Mouse (Mus musculus) heart, embryonic 14.5 days (tissue): Measurements from ENCODE around the gene Tor4a. TPM values are rescaled to one million over a fixed set of nuclear protein-coding genes. Genes with fewer than 3 reads are reported as not detected.

ENCODE experiments used
- ATAC-seq: fragments of 200-750 bp; cut with Nextera tagmentation; 2 replicates; pipeline ENCODE4 v1.8.0; 2017; ENCODE audit warnings: low read depth, moderate TSS enrichment; ENCODE audit not compliant: insufficient number of reproducible peaks, insufficient read depth, low FRiP score
- H3K27ac ChIP-seq, 2 experiments: fragments of 200-500 bp in 1 of 2; fragments of 300-500 bp in 1 of 2; sonication (generic) in 1 of 2; replicated peaks in 1 of 2; 2 replicates each; pipeline ENCODE4 v1.5.1; 2012 to 2014; ENCODE audit warnings: low read depth in 2 of 2, low read length in 2 of 2, control low read depth in 1 of 2, mild to moderate bottlenecking in 1 of 2, mixed read lengths in 1 of 2; ENCODE audit not compliant: control insufficient read depth in 1 of 2, insufficient read depth in 1 of 2
- H3K27me3 ChIP-seq: fragments of 300-500 bp; sonication (generic); 2 replicates; pipeline ENCODE4 v1.6.1; 2014; ENCODE audit warnings: mild to moderate bottlenecking, low read length, control low read depth; ENCODE audit not compliant: control insufficient read depth, insufficient read depth
- H3K36me3 ChIP-seq: fragments of 300-500 bp; sonication (generic); 2 replicates; pipeline ENCODE4 v1.6.1; 2014; ENCODE audit warnings: mild to moderate bottlenecking, control low read depth, low read length, mixed read lengths; ENCODE audit not compliant: control insufficient read depth, insufficient read depth
- H3K4me1 ChIP-seq, 2 experiments: fragments of 200-500 bp in 1 of 2; fragments of 300-500 bp in 1 of 2; sonication (generic) in 1 of 2; 2 replicates each; pipeline ENCODE4 v1.6.1; 2012 to 2014; ENCODE audit warnings: low read length in 2 of 2, control low read depth in 1 of 2, mixed read lengths in 1 of 2; ENCODE audit not compliant: control insufficient read depth in 2 of 2, insufficient read depth in 2 of 2
- H3K4me2 ChIP-seq: fragments of 300-500 bp; sonication (generic); 2 replicates; pipeline ENCODE4 v1.6.1; 2014; ENCODE audit warnings: mild to moderate bottlenecking, low read length
- H3K4me3 ChIP-seq, 2 experiments: fragments of 200-500 bp in 1 of 2; fragments of 300-500 bp in 1 of 2; sonication (generic) in 1 of 2; 2 replicates each; pipeline ENCODE4 v1.5.1; 2012 to 2014; ENCODE audit warnings: low read length in 2 of 2, mild to moderate bottlenecking in 2 of 2, control low read depth in 1 of 2, low read depth in 1 of 2, moderate library complexity in 1 of 2; ENCODE audit not compliant: control insufficient read depth in 1 of 2, insufficient read depth in 1 of 2
- H3K9ac ChIP-seq: fragments of 300-500 bp; sonication (generic); 2 replicates; pipeline ENCODE4 v1.6.1; 2014; ENCODE audit warnings: mild to moderate bottlenecking, low read length
- H3K9me3 ChIP-seq: fragments of 300-500 bp; sonication (generic); 2 replicates; pipeline ENCODE4 v1.6.1; 2016; ENCODE audit warnings: low read length, control low read depth; ENCODE audit not compliant: control insufficient read depth
- WGBS: fragments of 180-500 bp; shearing (Covaris S2); extraction: QIAGEN DNeasy Blood & Tissue Kit; methylation state at CpG from one replicate; pipeline ENCODE4 v1.1.7; 2014; 5-methylcytosine and 5-hydroxymethylcytosine counted together
- polyA plus RNA-seq: library from polyadenylated mRNA; unstranded; fragments of >200 nt; fragmentation: Nextera tagmentation; extraction: Ambion mirVana; gene quantifications from 2 replicates; pipeline ENCODE4 v1.2.1, GENCODE M21; 2014

The Tor4a gene
- polyA plus RNA-seq, 1 experiment from 2014 or later: 8.0 TPM

DNA sequence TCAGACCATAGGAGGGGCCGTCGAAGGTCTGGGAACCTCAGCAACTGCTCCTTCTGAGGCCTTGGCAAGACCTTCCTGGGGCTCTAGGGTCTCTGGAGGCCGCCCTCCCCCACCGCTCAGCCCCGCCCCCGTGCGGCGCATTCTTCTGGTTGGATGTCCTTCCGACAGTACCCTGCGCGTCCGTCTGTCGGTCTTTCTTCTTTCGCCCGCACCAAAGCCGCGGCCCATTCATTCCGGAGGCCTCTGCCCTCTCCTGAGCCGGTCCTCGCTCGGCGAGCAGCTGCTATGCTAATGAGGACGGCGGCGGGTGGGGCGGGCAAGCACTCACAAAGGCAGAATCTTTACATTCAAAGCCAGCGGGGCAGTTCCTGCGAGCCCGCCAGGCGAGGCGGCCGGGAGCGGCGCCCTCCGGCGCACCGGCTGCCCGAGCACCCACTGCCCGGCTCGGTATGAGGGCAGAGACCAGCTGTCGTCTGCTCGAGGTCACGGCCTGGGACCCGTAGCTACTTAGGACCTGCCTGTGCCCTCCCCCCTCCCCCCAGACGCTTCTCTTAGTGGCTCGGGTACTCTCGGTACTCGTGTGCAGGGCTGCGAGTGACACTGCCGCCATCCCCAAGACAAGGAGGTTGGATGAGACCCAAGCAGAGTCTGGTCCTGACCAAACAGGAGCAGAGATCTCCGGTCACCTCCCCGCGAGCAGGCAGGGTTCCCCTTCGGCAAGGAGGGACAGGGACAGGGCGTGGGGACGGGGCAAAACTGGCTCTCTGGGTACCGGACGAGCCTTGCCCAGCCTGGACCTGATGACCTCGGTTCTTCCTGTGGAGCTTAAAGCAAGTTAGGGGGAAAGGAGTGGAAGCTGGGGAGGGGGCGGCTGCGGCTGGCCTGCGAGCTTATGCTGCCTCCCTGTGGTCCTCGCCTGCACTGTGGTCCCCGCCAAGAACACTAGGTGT, 10.8 kb downstream of the Tor4a start:
- H3K27me3 ChIP-seq: peaks cover 26% of the 10 kb centered on the region
- peak overlapping the region; percentile 0 to 63; a peak in 3 of 4 replicates for H3K27ac ChIP-seq
- H3K9ac ChIP-seq: peak overlapping the region; percentile 78
- no peaks in the 10 kb centered on the region; the same call in 1 of the 2 replicates for H3K36me3 ChIP-seq
- peak overlapping the region; percentile 47 to 51 for H3K4me3 ChIP-seq
- H3K4me2 ChIP-seq: peak overlapping the region; percentile 97
- peak; percentile 63 for ATAC-seq
- no peaks in the 10 kb centered on the region for H3K9me3 ChIP-seq
- peaks cover 2 to 9% of the 10 kb centered on the region in 2 experiments; a peak in 2 of 4 replicates for H3K4me1 ChIP-seq
- 2% methylated on average over 59 of the region's 64 CpGs for WGBS

DNA sequence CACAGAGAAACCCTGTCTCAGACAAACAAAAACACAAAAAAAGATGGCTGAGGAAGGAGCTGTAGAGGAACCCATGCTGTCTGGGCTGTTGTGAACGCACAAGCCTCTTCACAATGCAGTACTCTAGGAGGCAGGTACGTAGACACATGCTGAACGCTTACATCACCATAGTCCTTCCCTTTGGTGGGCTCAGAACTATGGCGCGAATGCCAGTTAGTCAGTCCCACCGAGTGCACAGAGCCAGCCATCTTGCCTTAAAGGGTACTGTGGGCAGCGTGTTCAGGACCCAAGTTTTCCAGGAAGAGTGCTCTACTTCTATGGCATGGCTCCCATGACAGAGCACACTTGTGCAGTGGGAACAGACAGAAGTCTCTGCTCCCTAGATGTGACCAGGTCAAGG, 12.2 kb downstream of the Tor4a start:
- ATAC-seq: no peak
- Histone ChIP-seq H3K36me3 (no peaks in the 10 kb centered on the region; the same call in 1 of the 2 replicates), H3K9ac (no peak overlapping the region), H3K9me3 (no peaks in the 10 kb centered on the region), H3K27ac (no peak overlapping the region), H3K4me2 (no peak overlapping the region), H3K27me3 (peaks cover 33% of the 10 kb centered on the region), H3K4me3 (no peak overlapping the region), H3K4me1 (peaks cover 6 to 12% of the 10 kb centered on the region in 2 experiments; a peak in 2 of 4 replicates)
- whole genome bisulfite sequencing: 91% methylated on average over 7 of the region's 7 CpGs

DNA sequence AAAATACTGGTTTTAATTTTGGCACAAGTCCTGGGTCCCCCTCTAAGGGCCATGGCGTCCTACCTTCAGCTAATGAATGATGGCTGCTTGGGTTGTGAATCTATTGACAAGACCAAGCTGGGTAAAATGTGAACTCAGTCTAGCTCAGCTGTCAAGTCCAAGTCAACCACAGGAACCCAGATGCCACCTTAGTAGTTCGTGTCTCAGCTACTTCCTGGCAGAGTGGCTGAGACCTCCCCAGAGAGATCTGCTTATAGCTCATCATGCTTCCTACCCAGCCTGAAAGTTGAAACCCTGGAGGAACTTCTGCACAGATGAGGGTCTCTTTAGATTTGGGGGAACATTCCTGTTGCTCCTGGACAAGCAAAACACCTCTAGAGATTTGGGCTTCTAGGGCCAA, 13.3 kb downstream of the Tor4a start:
- Histone ChIP-seq H3K4me1 (peaks cover 12 to 17% of the 10 kb centered on the region in 2 experiments; a peak in 3 of 4 replicates), H3K9me3 (no peaks in the 10 kb centered on the region), H3K36me3 (no peaks in the 10 kb centered on the region; the same call in 1 of the 2 replicates), H3K27me3 (peaks cover 42% of the 10 kb centered on the region), H3K4me2 (peak overlapping the region; percentile 95), H3K4me3 (no peak overlapping the region; a peak in 1 of 4 replicates), H3K9ac (0 out of 2 replicates have a peak overlapping the region, but pooled peaks have one; percentile 23), H3K27ac (no peak overlapping the region)
- WGBS: 64% methylated on average over 2 of the region's 2 CpGs
- no peak for ATAC-seq

DNA sequence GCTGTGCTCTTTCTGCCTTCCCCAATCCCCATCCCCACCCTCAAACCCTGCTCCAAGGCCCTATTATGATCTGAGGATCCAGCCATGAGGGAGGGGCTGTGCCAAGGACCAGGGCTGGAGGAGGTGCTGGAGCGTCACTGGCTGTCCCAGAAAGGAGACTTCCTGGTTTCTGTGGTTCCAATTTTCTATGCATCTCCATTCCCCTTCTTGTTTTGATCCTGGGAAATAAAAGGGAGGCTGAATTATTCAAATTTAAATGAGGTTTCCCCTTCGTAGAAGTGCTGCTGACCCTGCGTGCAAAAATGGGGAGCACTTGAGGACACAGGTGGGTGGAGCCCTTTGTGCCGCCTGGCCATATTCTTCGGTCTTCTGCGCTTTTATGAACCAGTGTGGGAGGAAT, 14.0 kb downstream of the Tor4a start:
- WGBS: 31% methylated on average over 6 of the region's 6 CpGs
- no peak for ATAC-seq
- Histone ChIP-seq H3K27ac (no peak overlapping the region), H3K9me3 (no peaks in the 10 kb centered on the region), H3K9ac (peak overlapping the region; percentile 82; the same call in 1 of the 2 replicates), H3K4me1 (peaks cover 19 to 24% of the 10 kb centered on the region in 2 experiments), H3K4me3 (peak overlapping the region; percentile 17 to 64), H3K36me3 (no peaks in the 10 kb centered on the region; the same call in 1 of the 2 replicates), H3K27me3 (peaks cover 47% of the 10 kb centered on the region), H3K4me2 (peak overlapping the region; percentile 95)

DNA sequence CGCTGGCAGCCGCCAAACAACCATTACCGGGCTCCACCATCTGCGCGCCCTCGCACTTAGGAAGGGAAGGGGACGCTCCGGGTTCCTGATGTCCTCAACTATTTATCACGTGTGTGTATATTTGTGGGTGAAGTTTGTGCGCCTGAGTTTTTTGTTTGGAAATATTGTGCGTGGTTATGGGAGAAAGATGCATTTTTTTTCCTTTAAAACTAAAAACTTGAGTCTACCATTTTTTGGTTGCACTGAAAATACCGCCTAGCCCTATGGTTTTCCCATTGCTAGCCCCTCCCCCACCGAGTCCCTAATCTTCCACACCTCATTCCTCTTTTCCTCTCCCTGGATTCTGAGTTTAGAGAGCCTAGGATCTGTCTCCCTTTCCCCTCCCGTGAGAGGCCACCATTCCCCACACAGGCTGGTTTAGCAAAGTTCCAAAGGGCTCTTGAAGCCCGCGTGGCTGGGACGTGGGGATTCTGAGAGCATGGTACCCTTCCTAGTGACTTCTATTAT, 14.7 kb downstream of the Tor4a start:
- Histone ChIP-seq H3K9ac (peak overlapping the region; percentile 82), H3K4me1 (peaks cover 24 to 31% of the 10 kb centered on the region in 2 experiments), H3K4me2 (peak overlapping the region; percentile 95), H3K27me3 (peaks cover 47% of the 10 kb centered on the region), H3K36me3 (no peaks in the 10 kb centered on the region; the same call in 1 of the 2 replicates), H3K9me3 (no peaks in the 10 kb centered on the region), H3K27ac (peak overlapping the region in 1 of 2 experiments; percentile 82; a peak in 2 of 4 replicates), H3K4me3 (peak overlapping the region; percentile 54 to 64)
- under 1% methylated on average over 17 of the region's 17 CpGs for WGBS
- ATAC-seq: no peak

DNA sequence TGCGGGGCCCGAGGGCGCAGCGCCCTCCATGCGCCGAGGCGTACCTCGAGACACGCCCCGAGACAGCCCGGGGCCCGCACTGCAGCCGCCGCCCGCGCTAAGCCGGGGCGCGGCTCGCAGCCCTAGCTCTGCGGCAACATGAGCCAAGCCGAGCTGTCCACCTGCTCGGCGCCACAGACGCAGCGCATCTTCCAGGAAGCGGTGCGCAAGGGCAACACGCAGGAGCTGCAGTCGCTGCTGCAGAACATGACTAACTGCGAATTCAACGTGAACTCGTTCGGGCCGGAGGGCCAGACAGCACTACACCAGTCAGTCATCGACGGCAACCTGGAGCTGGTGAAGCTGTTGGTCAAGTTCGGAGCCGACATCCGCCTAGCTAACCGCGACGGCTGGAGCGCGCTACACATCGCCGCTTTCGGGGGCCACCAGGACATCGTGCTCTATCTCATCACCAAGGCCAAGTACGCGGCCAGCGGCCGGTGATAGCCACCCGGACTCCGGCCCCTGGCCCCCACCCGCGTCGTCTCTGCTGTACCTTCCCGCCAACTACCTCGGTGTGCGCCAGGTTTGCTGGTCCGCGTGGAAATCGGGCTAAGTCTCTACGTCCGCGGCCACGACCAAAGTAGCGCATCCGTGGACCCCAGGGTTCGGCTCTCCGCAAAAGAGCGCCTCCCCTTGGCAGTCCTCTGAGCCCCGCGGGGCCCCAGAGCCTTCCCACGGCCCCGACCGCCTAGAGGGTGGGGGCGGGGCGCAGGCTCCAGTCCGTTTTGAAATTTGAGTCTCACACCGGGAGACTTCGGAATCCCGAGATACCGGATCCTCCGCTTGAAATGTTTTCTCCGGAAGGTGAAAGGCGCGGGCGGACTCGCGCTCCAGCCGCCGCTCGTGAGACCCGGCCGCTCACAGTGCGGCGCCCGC, 15.5 kb downstream of the Tor4a start:
- peak overlapping the region; percentile 54 to 64 for H3K4me3 ChIP-seq
- H3K27me3 ChIP-seq: peaks cover 47% of the 10 kb centered on the region
- peak overlapping the region; percentile 82 for H3K9ac ChIP-seq
- peaks cover 31 to 38% of the 10 kb centered on the region in 2 experiments for H3K4me1 ChIP-seq
- peak overlapping the region; percentile 20 to 82 for H3K27ac ChIP-seq
- ATAC-seq: peak; percentile 46; the same call in 1 of the 2 replicates
- under 1% methylated on average over 100 of the region's 100 CpGs for WGBS
- H3K36me3 ChIP-seq: no peaks in the 10 kb centered on the region; the same call in 1 of the 2 replicates
- H3K4me2 ChIP-seq: peak overlapping the region; percentile 95
- H3K9me3 ChIP-seq: no peaks in the 10 kb centered on the region
